Mouse (Mus musculus) olfactory bulb, adult 2 months (tissue): ENCODE measurements around the gene Ano6. TPM values are rescaled to one million over a fixed set of nuclear protein-coding genes. Genes with fewer than 3 reads are reported as not detected.
"Not testable (repeated sequence)": the region's sequence is repeated elsewhere in the genome, so short reads cannot be mapped to it uniquely, and the experiment has no call there.

Experiments
- H3K27ac ChIP-seq: fragments of 200-500 bp; 2 replicates; pipeline ENCODE4 v1.5.1; 2012; ENCODE audit warnings: low read depth, low read length; ENCODE audit not compliant: insufficient read depth
- H3K4me1 ChIP-seq: fragments of 200-500 bp; 2 replicates; pipeline ENCODE4 v1.6.1; 2012; ENCODE audit warnings: low read length; ENCODE audit not compliant: control insufficient read depth, insufficient read depth
- H3K4me3 ChIP-seq: fragments of 200-500 bp; 2 replicates; pipeline ENCODE4 v1.5.1; 2012; ENCODE audit warnings: mild to moderate bottlenecking, low read depth, low read length, moderate library complexity; ENCODE audit not compliant: insufficient read depth
- CTCF ChIP-seq: fragments of 200-500 bp; IDR thresholded peaks from 2 replicates; pipeline ENCODE4 v1.5.1; 2012; ENCODE audit warnings: low read depth, mild to moderate bottlenecking, low read length, moderate library complexity; ENCODE audit not compliant: insufficient read depth
- POLR2A ChIP-seq: fragments of 200-500 bp; IDR thresholded peaks from 2 replicates; pipeline ENCODE4 v1.6.1; 2012; ENCODE audit warnings: mild to moderate bottlenecking, low read depth, low read length, moderate library complexity; ENCODE audit not compliant: insufficient read depth
- WGBS: fragments of 180-500 bp; shearing (Covaris S2); methylation state at CpG from one replicate; pipeline ENCODE4 v1.1.7; 2018; 5-methylcytosine and 5-hydroxymethylcytosine counted together
- polyA plus RNA-seq: library from polyadenylated mRNA; stranded (reverse); fragments of >200 nt; gene quantifications from 2 replicates; pipeline ENCODE4 v1.2.4, GENCODE M21; 2012; ENCODE audit warnings: low replicate concordance; ENCODE audit not compliant: missing spikeins, insufficient read depth, insufficient read length

The Ano6 gene
- polyA plus RNA-seq, 1 experiment, result not detected

- TF ChIP-seq POLR2A (no peak), CTCF (no peak)
- H3K4me3 ChIP-seq, result no peak overlapping the region
- WGBS, result 77% methylated on average over 13 of the region's 13 CpGs
Observed at GRCm38 (mm10) chr15:95823383-95824306, 33.0 kb downstream of the Ano6 start.

GRCm38 (mm10) chr15:95826516-95826915 lies 35.9 kb downstream of the Ano6 start:
- TF ChIP-seq POLR2A, result no peak
- 70% methylated on average over 13 of the region's 13 CpGs for WGBS
- H3K4me3 ChIP-seq, result no peak overlapping the region
- peaks cover 28% of the 10 kb centered on the region for H3K4me1 ChIP-seq
- H3K27ac ChIP-seq, result no peak overlapping the region

More at GRCm38 (mm10) chr15:95823383-95824306, 33.0 kb downstream of the Ano6 start:
- H3K4me1 ChIP-seq, result peaks cover 19% of the 10 kb centered on the region
- no peak overlapping the region for H3K27ac ChIP-seq

- Histone ChIP-seq H3K4me3 (no peak overlapping the region), H3K27ac (peak overlapping the region; percentile 61), H3K4me1 (peaks cover 28% of the 10 kb centered on the region)
- TF ChIP-seq CTCF (no peak), POLR2A (no peak)
- WGBS, result 33% methylated on average over 11 of the region's 11 CpGs
Observed at GRCm38 (mm10) chr15:95827465-95827971, 36.9 kb downstream of the Ano6 start.

GRCm38 (mm10) chr15:95828018-95828646 lies 37.5 kb downstream of the Ano6 start:
- WGBS, result 52% methylated on average over 8 of the region's 8 CpGs
- H3K27ac ChIP-seq, result peak overlapping the region; percentile 61; the same call in 1 of the 2 replicates
- not testable (repeated sequence) for H3K4me3 ChIP-seq
- peaks cover 31% of the 10 kb centered on the region for H3K4me1 ChIP-seq

DNA sequence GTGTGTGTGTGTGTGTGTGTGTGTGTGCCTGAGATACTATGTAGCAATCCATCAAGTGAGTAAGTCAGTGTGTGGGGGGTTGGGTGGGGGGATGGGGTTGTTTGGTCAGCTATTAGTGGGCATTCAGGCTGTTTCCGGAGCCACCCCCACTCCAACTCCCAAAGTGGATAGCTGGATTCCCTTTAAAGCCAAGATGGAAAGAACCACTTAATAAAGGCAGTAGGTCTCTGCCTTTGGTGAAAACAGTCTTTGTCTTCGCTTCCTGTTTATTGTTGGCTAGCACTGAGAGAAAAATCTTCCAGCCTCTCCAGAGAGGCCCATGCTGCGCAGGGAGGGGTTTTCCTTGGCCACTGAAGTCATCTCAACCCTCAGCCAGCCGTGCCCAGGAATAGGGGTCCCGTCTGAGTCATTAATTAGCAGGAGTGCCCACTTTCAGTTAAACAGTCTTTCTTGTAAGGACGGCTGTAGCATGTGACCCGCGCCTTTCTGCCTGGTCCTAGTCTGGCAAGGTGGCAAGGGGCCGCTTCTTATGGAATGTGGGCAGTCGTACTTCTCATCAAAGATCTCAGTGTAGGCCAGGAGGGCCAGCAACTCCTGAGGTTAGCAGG lies 38.1 kb downstream of the Ano6 start:
- Histone ChIP-seq H3K4me1 (peaks cover 34% of the 10 kb centered on the region), H3K27ac (peak overlapping the region; percentile 56), H3K4me3 (no peak overlapping the region)
- no peak for TF ChIP-seq CTCF
- no peak for TF ChIP-seq POLR2A
- 29% methylated on average over 10 of the region's 10 CpGs for WGBS

DNA sequence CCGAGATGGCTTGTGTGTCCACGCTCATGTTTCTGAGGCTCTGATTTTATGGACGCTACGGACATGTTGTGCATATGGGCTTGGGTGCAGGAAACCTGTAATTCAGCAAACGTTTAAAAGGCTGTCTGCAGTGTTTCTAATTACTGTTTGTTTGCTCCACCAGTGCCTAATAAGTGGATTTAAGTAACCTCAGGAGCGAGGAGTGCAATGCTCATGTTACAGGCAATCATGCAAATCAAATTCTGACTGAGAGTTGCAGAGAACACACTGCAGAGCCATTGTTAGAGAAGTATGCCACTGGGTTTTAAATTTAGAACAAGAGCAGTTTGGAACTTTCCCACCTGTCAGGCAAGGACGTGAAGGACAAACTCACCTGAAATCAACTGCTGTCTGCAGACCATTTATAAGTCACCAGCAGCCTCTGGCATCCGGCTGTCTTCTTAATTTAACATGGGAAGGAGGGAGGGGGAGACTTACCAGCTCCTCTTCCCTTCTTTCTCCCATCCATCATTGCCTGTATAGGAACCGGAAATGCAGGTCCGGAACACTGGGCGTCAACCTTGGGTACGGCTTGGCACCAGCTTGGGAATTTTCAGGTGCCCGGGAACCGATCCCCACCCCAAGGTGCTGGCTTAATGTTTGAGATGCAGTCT lies 39.0 kb downstream of the Ano6 start:
- no peak for TF ChIP-seq POLR2A
- TF ChIP-seq CTCF, result no peak
- H3K4me1 ChIP-seq, result peaks cover 34% of the 10 kb centered on the region
- peak overlapping the region; percentile 56 for H3K27ac ChIP-seq
- 51% methylated on average over 14 of the region's 14 CpGs for WGBS
- H3K4me3 ChIP-seq, result no peak overlapping the region

- H3K4me1 ChIP-seq, result peaks cover 34% of the 10 kb centered on the region
- no peak for TF ChIP-seq CTCF
- no peak for TF ChIP-seq POLR2A
- 74% methylated on average over 12 of the region's 12 CpGs for WGBS
Observed at GRCm38 (mm10) chr15:95830206-95830560, 39.5 kb downstream of the Ano6 start.

GRCm38 (mm10) chr15:95833292-95833691 lies 42.6 kb downstream of the Ano6 start:
- Histone ChIP-seq H3K4me3 (no peak overlapping the region), H3K4me1 (peaks cover 37% of the 10 kb centered on the region), H3K27ac (no peak overlapping the region)
- TF ChIP-seq CTCF (no peak), POLR2A (no peak)
- WGBS, result 80% methylated on average over 9 of the region's 9 CpGs

More at GRCm38 (mm10) chr15:95830206-95830560, 39.5 kb downstream of the Ano6 start:
- Histone ChIP-seq H3K4me3 (no peak overlapping the region), H3K27ac (no peak overlapping the region)

GRCm38 (mm10) chr15:95836077-95836476 lies 45.4 kb downstream of the Ano6 start:
- Histone ChIP-seq H3K4me1 (peaks cover 18% of the 10 kb centered on the region), H3K27ac (peak overlapping the region; percentile 75; the same call in 1 of the 2 replicates), H3K4me3 (no peak overlapping the region)
- WGBS, result 56% methylated on average over 4 of the region's 4 CpGs
- TF ChIP-seq POLR2A (no peak), CTCF (no peak)
